Mouse (Mus musculus): ENCODE results near the gene Ccdc12.

DNA sequence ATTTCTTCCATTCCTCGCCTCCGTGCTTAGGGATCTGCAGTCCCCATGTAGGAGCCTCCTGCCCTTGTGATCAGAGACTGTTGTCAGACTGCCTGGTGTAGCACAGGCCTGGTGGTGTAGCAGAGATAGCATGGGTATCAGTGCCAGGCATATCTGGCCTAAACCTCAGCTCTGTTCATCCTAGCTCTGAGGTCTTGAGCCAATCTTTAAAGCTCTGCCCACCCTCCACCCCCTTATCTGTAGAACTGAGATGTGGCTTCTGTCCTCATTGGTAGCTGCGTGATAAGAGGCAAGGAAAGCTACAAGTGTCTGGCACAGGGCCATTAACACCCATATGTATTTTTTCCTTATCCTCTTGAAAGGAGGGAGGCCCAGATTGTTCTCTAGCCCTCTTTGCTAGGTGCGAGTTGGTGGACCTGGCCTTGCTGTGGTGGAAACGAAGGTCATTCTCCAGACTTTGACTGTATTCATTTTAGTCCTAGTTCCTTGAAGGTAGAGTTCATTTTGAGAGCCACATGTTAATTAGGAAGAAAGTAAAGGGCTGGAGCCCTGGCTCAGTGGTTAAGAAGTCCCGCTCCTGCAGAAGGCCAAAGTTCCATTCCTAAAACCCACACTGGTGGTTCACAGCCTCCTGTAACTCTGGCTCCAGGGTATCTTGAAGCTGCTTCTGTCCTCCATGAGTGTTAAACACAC is 12.4 kb downstream of the Ccdc12 start:
- TF ChIP-seq POLR2A (IDR thresholded peaks at IDR 0.05; ENCODE audit: low read depth, low read length), result no peak
- no peak for TF ChIP-seq CTCF (conservative IDR thresholded peaks at IDR 0.05; ENCODE audit: insufficient read depth, insufficient read length, low read depth, low read length)
